Mouse (Mus musculus): ENCODE measurements around the gene Krtap19-1.

DNA sequence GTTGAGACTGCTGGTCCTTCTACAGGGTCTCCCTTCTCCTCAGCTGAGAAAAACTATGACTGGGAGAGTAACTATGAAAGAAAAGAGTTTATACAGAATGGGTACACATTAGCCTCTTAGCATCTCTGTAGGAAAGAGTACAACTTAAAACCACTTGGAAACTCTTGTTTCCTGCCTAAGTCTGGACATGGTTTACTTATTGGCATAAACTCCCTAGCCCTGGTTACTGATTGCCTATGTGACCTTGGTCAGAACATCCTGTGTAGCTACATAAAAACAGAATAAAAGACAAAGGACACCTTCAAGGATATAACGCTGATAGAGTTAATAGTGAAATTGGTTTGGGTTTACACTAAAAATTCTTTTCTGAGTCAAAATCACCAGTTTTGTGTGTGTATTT lies 21.8 kb downstream of the Krtap19-1 start:
- TF ChIP-seq CTCF (conservative IDR thresholded peaks at IDR 0.05 in 1 of 2, IDR thresholded peaks at IDR 0.05 in 1 of 2; ENCODE audit: low read depth in 2 of 2, low read length in 2 of 2) (no peak), MXI1 (IDR thresholded peaks at IDR 0.05; ENCODE audit: low read depth, low read length) (no peak), EP300 (IDR thresholded peaks at IDR 0.05; ENCODE audit: low read length) (no peak)
